Mouse (Mus musculus) bone marrow, adult 2 months (tissue): ENCODE data around the gene Bscl2.

Experiments
- CTCF ChIP-seq: fragments of 200-500 bp; IDR thresholded peaks from 2 replicates; pipeline ENCODE4 v1.5.1; 2011; ENCODE audit warnings: low read length, control low read depth; ENCODE audit not compliant: control insufficient read depth, insufficient read depth
- POLR2A ChIP-seq: fragments of 200-500 bp; IDR thresholded peaks from 2 replicates; pipeline ENCODE4 v1.6.1; 2011; ENCODE audit warnings: low read depth, mild to moderate bottlenecking, control low read depth, low read length, borderline replicate concordance; ENCODE audit not compliant: control insufficient read depth

DNA sequence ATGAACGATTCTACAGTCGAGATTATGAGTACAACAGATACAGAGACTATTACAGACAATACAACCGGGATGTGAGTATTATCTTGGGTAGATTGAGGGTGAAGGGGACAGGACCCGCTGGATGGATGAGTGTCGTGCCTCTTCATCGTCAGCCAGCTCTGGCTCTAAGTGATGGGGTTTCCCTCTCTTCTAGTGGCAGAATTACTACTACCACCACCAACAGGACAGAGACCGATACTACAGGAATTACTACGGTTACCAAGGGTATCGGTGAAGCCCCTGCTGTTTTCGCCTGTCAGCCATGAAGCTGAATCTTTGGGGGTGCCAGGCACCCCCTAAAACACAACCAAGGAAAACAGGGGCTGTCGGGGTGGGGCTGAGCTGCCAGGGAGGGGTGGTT, 6.0 kb upstream of the Bscl2 start:
- TF ChIP-seq POLR2A (no peak), CTCF (no peak)
